Mouse (Mus musculus): ENCODE data around the gene Sema7a.
A peak's percentile ranks its signal among the peaks of the same experiment; 100 is the strongest.

The Sema7a gene

GRCm38 (mm10) chr9:57975200-57975821 lies 35.4 kb downstream of the Sema7a start:
- DNase-seq (ENCODE audit: low read depth, low spot score) = peak; percentile 72

- no peak for DNase-seq (ENCODE audit: low read depth, low spot score)
Measured at GRCm38 (mm10) chr9:57978025-57978424, 38.1 kb downstream of the Sema7a start.

- no peak for DNase-seq (ENCODE audit: low read depth, low spot score)
Measured at GRCm38 (mm10) chr9:57978858-57979257, 38.9 kb downstream of the Sema7a start.

- DNase-seq (ENCODE audit: low read depth, low spot score) = no peak
Measured at GRCm38 (mm10) chr9:57980570-57980969, 40.7 kb downstream of the Sema7a start.

- DNase-seq (ENCODE audit: low read depth, low spot score) = peak; percentile 91
Measured at GRCm38 (mm10) chr9:57985304-57985703, 45.4 kb downstream of the Sema7a start.

- DNase-seq (ENCODE audit: low read depth, low spot score) = no peak
Measured at GRCm38 (mm10) chr9:57986293-57986692, 46.4 kb downstream of the Sema7a start.

GRCm38 (mm10) chr9:57988098-57988497 lies 48.2 kb downstream of the Sema7a start:
- DNase-seq (ENCODE audit: low read depth, low spot score) = no peak

GRCm38 (mm10) chr9:57989309-57989708 lies 49.4 kb downstream of the Sema7a start:
- no peak for DNase-seq (ENCODE audit: low read depth, low spot score)

GRCm38 (mm10) chr9:57990438-57991110 lies 50.7 kb downstream of the Sema7a start:
- DNase-seq (ENCODE audit: low read depth, low spot score) = peak; percentile 75

- no peak for DNase-seq (ENCODE audit: low read depth, low spot score)
Measured at GRCm38 (mm10) chr9:57992060-57992459, 52.1 kb downstream of the Sema7a start.

GRCm38 (mm10) chr9:57992781-57993591 lies 53.1 kb downstream of the Sema7a start:
- no peak for DNase-seq (ENCODE audit: low read depth, low spot score)

- DNase-seq (ENCODE audit: low read depth, low spot score) = peak; percentile 67
Measured at GRCm38 (mm10) chr9:57995282-57995681, 55.4 kb downstream of the Sema7a start.

GRCm38 (mm10) chr9:57997511-57998031 lies 57.7 kb downstream of the Sema7a start:
- DNase-seq (ENCODE audit: low read depth, low spot score) = no peak

GRCm38 (mm10) chr9:57998032-57998659 lies 58.2 kb downstream of the Sema7a start:
- DNase-seq (ENCODE audit: low read depth, low spot score) = peak; percentile 90

GRCm38 (mm10) chr9:57998685-57999084 lies 58.8 kb downstream of the Sema7a start:
- no peak for DNase-seq (ENCODE audit: low read depth, low spot score)

- DNase-seq (ENCODE audit: low read depth, low spot score) = no peak
Measured at GRCm38 (mm10) chr9:57999676-58000075, 59.8 kb downstream of the Sema7a start.

- DNase-seq (ENCODE audit: low read depth, low spot score) = no peak
Measured at GRCm38 (mm10) chr9:58003272-58003671, 63.4 kb downstream of the Sema7a start.

- peak; percentile 36 for DNase-seq (ENCODE audit: low read depth, low spot score)
Measured at GRCm38 (mm10) chr9:58005753-58006461, 66.0 kb downstream of the Sema7a start, which contains the start of gene Cyp11a1. Cyp11a1 (plus strand) TSS chr9:58006411.

GRCm38 (mm10) chr9:58008336-58009014 lies 68.6 kb downstream of the Sema7a start:
- DNase-seq (ENCODE audit: low read depth, low spot score) = peak; percentile 46

- peak; percentile 82 for DNase-seq (ENCODE audit: low read depth, low spot score)
Measured at GRCm38 (mm10) chr9:58009015-58009362, 69.1 kb downstream of the Sema7a start.

GRCm38 (mm10) chr9:58009588-58009987 lies 69.7 kb downstream of the Sema7a start:
- no peak for DNase-seq (ENCODE audit: low read depth, low spot score)

Measured in brain, adult 2 months (tissue).